ENCODE assay signal across 21 mouse cellular contexts in the genomic region with DNA sequence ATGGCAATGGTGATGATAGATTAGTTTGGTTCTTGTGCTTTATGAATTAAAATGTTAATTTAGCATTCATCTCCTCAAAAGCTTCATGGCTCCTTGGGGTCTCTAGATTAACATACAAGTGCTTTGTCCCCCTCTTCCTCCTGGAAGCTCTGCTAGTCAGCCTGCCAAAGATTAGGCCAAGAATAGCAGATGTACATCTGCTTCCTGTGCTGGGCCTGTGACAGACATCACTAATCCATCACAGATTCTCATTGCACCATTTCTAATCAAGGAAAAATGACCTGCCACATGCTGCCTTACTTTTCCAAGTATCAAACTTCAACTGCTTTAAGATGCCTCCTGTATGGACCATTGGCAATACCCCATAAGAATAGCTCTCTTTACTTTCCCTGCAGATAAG. TPM values are rescaled to one million over a fixed set of nuclear protein-coding genes. Genes with fewer than 3 reads are reported as not detected.
"Had no signal": no experiment of that assay in that cellular context is flagged by ENCODE, and none has a peak within 500 bp of the region (broad histone marks: within the 10 kb centered on the region; RNA-seq: fewer than 3 reads in every experiment).

No protein-coding gene starts in this region.

- H3K36me3 ChIP-seq: neural tube, embryonic 13.5 days; stomach, embryonic 15.5 days had no signal

- DNase-seq: retina, postnatal 1 day; right cerebral cortex, adult 18-20 months; right cerebral cortex, postnatal 14 days; right cerebral cortex, postnatal 25 days; right cerebral cortex, postnatal 4 days; spleen, adult 18-20 months; thymus, adult 18-20 months; thymus, adult 2 months; thymus, postnatal 14 days; thymus, postnatal 25 days; thymus, postnatal 36 days; thymus, postnatal 4 days had no signal

- H3K4me2 ChIP-seq: neural tube, embryonic 13.5 days; stomach, embryonic 15.5 days had no signal

- H3K4me3 ChIP-seq: neural tube, embryonic 13.5 days; stomach, embryonic 15.5 days had no signal

- H3K4me1 ChIP-seq: stomach, embryonic 15.5 days had no signal

- H3K9me3 ChIP-seq: neural tube, embryonic 13.5 days; stomach, embryonic 15.5 days had no signal

- H3K9ac ChIP-seq: neural tube, embryonic 13.5 days; stomach, embryonic 15.5 days had no signal

- H3K27me3 ChIP-seq: stomach, embryonic 15.5 days had no signal

- H3K27ac ChIP-seq: neural tube, embryonic 13.5 days; stomach, embryonic 15.5 days; stomach, postnatal 0 days had no signal

RNA-seq across cellular contexts. Expression of a gene that starts 12.1 kb away (rescaled TPM):
- total RNA-seq: neutrophil, adult 5-6 weeks had no signal
- polyA plus RNA-seq: neural tube, embryonic 14.5 days; small intestine, adult 2 months; spleen, adult 2 months; stomach, embryonic 14.5 days; stomach, embryonic 15.5 days; stomach, postnatal 0 days; urinary bladder, adult 2 months had no signal
